Mouse (Mus musculus) spleen, adult 18-20 months (tissue): Measurements from ENCODE around the gene Cdc34.
"Not testable (repeated sequence)": the region's sequence is repeated elsewhere in the genome, so short reads cannot be mapped to it uniquely, and the experiment has no call there.

Experiments
- DNase-seq, 2 experiments: peaks; one replicate each; pipeline ENCODE4 v3.0.0; 2022; ENCODE audit warnings: mixed read lengths in 2 of 2

The Cdc34 gene

DNA sequence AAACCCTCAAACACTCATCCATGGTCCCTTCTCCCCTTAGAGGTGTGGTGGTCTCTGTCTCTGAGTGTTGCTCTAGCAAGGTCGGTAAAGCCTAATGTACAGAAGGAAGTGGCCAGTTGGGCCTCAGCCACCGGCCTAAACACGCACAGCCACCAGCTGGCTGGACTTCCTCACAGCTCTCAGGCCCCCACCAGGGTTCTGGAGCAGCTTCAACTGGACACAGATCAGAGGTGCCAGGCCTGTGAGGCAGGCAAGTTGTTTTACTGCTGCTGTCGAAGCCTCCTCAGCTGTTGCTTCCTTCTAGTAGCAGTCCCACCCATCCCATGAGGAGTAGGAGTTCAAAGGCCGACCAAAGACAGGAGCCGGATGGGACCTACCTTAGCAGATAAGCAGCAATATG, 15.9 kb downstream of the Cdc34 start:
- no peak for DNase-seq

DNA sequence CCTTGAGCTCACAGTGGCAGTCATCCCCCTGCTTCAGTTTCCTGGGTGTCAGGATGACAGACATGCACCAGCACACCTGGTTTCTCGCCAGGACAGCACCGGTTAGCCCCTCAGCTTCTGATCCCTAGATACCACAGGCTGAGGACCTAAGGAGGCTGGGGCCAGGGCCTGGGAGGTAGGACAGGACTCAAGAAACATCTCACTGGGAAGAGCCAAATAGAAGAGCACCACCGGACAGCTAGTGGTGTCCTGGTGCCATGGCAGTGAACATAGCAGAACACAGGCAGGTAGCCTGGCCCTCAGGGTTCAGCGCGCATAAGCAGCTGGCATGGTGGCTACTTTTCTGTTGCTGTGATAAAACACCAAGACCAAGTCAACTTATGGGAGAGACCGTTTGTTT, 16.5 kb downstream of the Cdc34 start:
- DNase-seq: no peak

DNA sequence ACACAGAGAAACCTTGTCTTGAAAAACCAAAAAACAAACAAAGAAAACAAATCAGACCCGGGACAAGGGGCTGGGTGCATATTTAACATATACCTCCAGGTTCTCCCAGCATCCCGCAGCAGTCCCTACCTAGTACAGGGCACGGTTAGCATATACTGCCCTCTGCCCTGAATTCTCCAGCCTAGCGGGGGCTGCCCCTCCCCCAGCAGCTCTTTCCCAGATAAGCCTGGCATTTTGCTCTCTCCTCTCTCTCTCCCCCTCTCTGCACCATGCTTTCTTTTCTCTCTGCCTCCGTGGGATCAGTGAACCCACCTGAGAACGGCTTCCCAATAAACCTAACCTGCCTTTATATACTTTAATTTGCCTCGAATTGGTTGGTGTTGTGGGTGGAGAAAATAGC, 18.7 kb downstream of the Cdc34 start:
- DNase-seq: no peak

- no peak for DNase-seq
Observed at GRCm38 (mm10) chr10:79701443-79702129, 19.6 kb downstream of the Cdc34 start.

DNA sequence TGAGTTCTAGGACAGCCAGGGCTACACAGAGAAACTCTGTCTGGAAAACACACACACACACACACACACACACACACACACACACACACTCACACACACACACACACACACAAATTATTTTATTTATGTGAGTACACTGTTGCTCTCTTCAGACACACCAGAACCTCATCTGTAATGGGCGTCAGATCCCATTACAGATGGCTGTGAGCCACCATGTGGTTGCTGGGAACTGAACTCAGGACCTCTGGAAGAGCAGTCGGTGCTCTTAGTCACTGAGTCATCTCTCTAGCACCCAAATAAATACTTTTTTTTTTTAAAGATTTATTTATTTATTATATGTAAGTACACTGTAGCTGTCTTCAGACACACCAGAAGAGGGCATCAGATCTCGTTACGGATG, 21.0 kb downstream of the Cdc34 start:
- DNase-seq: not testable (repeated sequence)

- no peak for DNase-seq
Observed at GRCm38 (mm10) chr10:79703541-79703940, 21.5 kb downstream of the Cdc34 start.

DNA sequence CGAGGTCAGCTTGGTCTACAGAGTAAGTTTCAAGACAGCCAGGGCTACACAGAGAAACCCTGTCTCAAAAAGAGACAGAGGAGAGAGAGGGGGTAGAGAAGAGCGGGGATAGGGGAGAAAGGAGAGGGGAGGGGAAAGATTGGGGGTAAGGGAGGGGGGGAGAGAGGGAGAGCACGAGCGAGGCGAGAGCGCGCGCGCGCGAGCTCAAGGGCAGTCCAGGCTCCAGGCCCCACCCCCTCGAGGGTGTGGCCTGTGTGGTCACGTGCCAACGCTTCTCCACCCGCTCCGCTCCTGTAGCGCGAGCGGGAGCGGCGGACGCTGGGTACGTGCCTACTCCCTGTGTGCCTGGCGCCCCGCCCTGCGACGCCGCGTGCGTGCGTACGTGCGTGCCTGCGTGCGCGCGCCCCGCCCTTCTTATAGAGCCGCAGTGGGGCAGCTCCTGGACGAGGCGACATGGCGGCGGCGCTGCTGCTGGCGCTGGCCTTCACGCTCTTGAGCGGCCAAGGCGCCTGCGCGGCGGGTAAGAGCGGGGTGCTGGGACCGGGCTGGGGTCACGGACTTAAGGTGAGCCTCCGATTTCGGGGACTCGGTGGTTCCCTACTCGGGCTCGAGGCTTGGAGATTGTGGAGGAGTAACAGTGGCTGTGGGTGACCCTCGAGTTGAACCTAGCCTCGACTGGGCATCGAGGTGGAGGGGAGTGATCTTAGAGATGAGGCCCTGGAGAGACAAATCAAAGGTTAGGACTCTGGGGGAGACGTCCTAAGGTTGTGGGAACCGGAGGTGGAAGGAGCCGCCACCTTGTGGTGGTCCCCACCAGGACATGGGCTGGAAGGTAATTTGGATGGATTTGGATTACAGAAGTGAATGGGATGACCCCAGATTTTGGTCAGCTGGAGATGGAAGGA, 22.3 kb downstream of the Cdc34 start, which contains the start of gene Bsg:
TSS of gene Bsg (plus strand) at position 427 of the 905 bp plus-strand sequence.
- DNase-seq: peak; percentile 97 to 98

- DNase-seq: no peak
Observed at GRCm38 (mm10) chr10:79704970-79705360, 23.0 kb downstream of the Cdc34 start.

DNA sequence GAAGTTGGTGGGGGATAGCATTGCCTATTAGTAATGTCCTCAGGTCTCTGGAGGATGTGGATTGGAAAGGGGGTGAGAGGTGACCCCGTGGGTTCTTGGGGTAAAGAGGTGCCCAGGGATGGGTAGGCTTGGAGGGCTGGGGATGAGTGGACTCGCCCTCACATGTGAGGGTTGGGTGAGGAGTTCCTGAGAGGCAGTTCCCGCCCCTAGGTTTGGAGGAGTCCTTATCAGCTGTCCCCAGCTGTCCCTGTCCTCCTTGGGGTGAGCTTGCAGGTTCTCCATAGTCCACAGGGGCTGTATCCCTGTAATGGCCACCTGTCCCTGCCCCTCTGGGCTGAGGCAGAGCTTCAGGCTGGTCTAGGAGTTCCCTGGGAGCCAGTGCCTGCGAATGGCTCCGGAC, 24.0 kb downstream of the Cdc34 start:
- no peak for DNase-seq

- DNase-seq: no peak
Observed at GRCm38 (mm10) chr10:79706406-79707094, 24.6 kb downstream of the Cdc34 start.

- DNase-seq: no peak
Observed at GRCm38 (mm10) chr10:79707162-79707561, 25.2 kb downstream of the Cdc34 start.

DNA sequence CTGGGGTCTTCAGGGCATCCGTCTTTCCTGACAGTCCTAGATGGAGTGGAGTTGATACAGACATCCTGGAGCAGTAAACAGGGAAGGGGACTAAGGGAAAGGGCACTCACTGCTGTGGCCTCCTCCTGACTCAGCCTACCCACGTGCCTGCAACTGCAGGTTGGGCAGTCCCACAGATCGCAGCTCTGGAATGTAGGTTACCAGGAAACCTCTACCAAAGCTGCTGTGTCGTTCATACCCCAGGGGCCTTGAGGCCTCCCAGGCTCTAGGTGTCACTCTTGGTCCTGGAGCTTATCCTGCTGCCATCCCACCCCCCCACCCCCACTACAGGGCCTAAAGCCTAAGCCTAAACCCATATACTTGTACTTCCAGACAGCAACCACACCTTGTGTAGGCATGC, 25.8 kb downstream of the Cdc34 start:
- DNase-seq: no peak

GRCm38 (mm10) chr10:79708668-79709067, 26.7 kb downstream of the Cdc34 start:
- no peak for DNase-seq

DNA sequence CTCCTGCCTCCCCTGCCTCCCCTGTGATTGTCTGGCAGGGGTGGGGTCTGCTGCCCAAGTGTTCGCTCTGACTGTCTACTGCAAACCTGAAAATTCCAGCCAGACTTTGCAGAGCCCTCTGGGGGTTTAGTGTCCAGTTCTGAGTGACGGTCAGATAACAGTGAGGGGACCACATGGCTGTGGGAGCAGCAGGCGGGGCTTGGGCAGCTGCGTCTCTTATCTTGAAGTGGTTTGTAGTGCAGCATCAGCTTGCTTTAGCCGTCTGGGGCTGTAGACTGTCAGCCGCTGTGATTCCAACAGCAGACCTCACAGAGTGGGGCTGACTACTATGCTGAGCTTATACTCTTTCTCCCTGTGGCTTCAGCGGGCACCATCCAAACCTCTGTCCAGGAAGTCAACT, 27.3 kb downstream of the Cdc34 start:
- no peak for DNase-seq

DNA sequence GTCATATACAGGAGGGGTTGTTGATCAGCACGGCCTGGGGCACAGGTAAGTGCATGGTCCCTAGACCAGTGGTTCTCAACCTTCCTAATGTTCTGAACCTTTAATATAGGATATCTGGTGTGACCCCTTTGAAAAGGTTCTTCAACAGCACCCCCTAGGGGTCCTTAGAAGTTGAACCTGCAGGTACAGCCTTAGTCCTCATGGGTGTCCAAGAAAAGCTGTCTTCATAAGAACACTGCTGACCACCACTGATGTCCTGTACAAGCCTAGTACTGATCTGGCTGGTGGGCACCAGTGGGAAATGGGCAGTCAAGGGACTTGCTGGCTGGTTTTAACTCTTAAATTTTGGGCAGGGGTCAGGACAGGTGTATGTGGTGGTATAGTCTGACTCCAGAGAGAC, 30.0 kb downstream of the Cdc34 start:
- DNase-seq: no peak

DNA sequence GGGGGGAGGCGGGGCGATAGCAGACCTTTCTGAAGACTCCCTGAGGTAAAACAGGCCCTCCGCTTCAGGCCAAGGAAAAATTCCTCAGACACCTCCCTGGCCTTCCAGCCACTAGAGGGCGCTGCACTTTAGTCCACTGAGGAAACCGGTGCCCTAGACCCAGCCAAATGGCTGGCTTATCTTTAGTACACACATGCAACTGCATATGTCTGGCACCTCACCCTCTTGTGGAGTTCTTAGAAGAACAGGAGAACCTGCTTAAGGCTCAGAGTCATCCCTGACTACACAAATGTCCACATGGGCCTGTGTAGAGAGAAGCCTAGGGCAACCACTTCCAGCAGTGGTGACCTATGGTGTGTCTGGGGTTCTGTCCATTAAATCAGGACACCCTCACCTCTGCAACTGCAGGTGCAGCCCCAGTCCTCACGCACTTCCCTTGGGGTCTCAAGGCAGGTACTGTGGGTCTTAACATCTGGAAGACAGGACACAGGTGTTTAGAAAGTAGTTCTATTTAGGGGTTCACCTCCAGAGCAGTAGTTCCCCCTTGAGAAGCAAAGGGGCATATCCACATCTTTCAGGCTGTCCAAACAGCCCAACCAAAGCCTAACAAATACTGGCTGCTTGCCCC, 30.6 kb downstream of the Cdc34 start:
- DNase-seq: peak; percentile 41 to 73

- no peak for DNase-seq
Observed at GRCm38 (mm10) chr10:79713163-79713562, 31.2 kb downstream of the Cdc34 start.

GRCm38 (mm10) chr10:79714996-79715395, 33.0 kb downstream of the Cdc34 start:
- no peak for DNase-seq

GRCm38 (mm10) chr10:79716254-79716987, 34.4 kb downstream of the Cdc34 start, which contains the start of gene Hcn2:
Gene Hcn2 (plus strand): TSS chr10:79716634.
- DNase-seq: no peak

- DNase-seq: no peak
Observed at GRCm38 (mm10) chr10:79716988-79717355, 35.0 kb downstream of the Cdc34 start.

DNA sequence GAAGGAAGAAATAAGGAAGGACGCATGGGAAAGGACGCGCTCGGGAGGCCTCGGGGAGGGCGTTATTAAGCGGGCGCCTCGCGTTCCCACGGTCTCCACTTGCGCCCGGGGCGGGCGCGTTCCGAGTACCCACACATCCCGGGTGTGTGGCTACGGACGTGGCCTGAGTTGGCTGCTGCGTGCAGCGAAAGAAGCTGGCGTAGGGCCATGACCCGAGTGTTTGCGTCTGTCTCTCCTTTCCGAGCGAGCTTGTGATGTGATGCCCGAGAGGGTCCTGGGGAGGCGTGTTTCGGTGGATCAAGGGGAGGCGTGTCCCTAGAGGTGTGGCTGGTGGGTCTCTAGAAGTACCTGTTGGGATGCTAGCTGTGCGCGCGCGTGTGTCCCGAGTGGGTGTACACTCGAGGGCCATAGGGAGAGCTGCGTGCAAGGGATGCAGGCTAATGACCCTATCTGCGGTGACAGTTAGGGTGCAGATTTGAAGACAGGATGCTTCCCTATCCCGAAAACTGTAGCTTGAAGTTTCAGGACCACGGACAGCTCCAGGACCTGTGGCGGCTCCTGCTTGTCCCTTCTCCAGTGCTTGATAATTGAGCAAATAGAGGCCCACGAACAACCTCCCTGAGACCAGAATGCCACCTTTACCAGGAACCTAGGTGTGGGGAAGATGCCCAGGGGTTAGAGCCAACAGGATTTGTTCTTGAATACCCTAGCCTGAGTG, 35.8 kb downstream of the Cdc34 start:
- DNase-seq: peak in 1 of 2 experiments; percentile 54

- DNase-seq: no peak
Observed at GRCm38 (mm10) chr10:79721089-79721488, 39.1 kb downstream of the Cdc34 start.
